ENCODE assay signal across 9 mouse cellular contexts in the genomic region with DNA sequence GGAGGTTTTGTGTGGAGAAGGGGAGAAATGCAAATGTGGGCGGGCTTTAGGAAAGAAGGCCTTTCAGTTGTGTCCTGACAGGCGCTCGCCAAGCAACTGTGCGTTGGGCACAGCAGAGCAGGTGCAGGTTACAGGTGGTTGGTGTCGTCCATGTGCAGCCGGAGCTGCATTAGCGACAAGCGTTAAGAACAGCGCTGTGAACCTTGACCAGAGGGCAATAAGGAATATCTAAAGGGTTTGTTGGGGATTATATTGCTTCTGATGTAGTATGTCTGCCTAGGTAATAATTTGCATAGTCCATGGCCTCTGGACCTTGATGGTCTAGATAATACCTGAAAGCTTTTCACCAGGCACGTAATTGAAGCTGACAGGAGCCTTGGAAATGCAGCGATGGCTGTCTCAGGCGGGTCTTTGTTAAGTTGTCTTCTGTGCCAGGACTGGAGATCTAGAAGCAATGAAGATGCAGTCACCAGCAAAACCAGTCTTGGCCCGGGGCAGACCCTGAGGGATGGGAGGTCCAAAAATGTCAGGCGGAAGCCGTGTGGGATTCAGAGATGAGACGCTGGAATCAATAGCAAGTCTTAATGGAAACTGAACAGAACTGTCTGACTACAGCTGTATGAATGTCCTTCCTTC. TPM values are rescaled to one million over a fixed set of nuclear protein-coding genes. Genes with fewer than 3 reads are reported as not detected.
DNase-seq lines count a peak whose midpoint lies in the region; ATAC-seq and TF ChIP-seq lines count a peak whose summit lies in the region.
"Had no signal": no experiment of that assay in that cellular context is flagged by ENCODE, and none has a peak within 500 bp of the region (broad histone marks: within the 10 kb centered on the region; RNA-seq: fewer than 3 reads in every experiment).

No protein-coding gene starts in this region.

- no peaks in the 10 kb centered on the region for H3K27me3 ChIP-seq in heart, embryonic 11.5 days (ENCODE audit: control insufficient read depth, insufficient read depth, low read length)
- no peaks in the 10 kb centered on the region for H3K27me3 ChIP-seq in stomach, embryonic 14.5 days (ENCODE audit: control insufficient read depth, insufficient read depth, low read length)
- no peaks in the 10 kb centered on the region for H3K27me3 ChIP-seq in stomach, postnatal 0 days (ENCODE audit: control insufficient read depth, insufficient read depth, low read length)
- H3K27me3 ChIP-seq in stomach, embryonic 16.5 days (ENCODE audit: control insufficient read depth, insufficient read depth, low read length), result no peaks in the 10 kb centered on the region
- H3K27me3 ChIP-seq: limb, embryonic 15.5 days had no signal

- no peak for TF ChIP-seq CTCF in stomach, postnatal 0 days (IDR thresholded peaks at IDR 0.05; ENCODE audit: low read depth)

- intact Hi-C loops in heart, postnatal 36 days (cut with DNase I), result loop anchor here (5.0 kb wide), 1 partner anchor 90 kb away; a partner anchor contains a TSS

- no peak overlapping the region for H3K27ac ChIP-seq in heart, embryonic 11.5 days (ENCODE audit: low read depth, low read length)
- 0 out of 2 replicates have a peak overlapping the region, but pooled peaks have one; percentile 22 for H3K27ac ChIP-seq in stomach, embryonic 14.5 days (ENCODE audit: low read length)
- no peak overlapping the region for H3K27ac ChIP-seq in stomach, postnatal 0 days (replicated peaks)
- peak overlapping the region; percentile 84 for H3K27ac ChIP-seq in stomach, embryonic 16.5 days (ENCODE audit: low read length)
- H3K27ac ChIP-seq: limb, embryonic 15.5 days had no signal

- no peak for DNase-seq in heart, postnatal 36 days
- no peak for DNase-seq in stomach, postnatal 0 days (ENCODE audit: low spot score)
- peak; percentile 26 for DNase-seq in kidney, postnatal 10 days
- no peak for DNase-seq in left cerebral cortex, adult 18-20 months (ENCODE audit: low spot score in 2 of 2)
- DNase-seq in MN1 (ENCODE audit: low spot score), result no peak

- 88% methylated on average over 16 of the region's 16 CpGs for WGBS in heart, embryonic 11.5 days (ENCODE audit: insufficient replicate concordance)
- 76% methylated on average over 16 of the region's 16 CpGs for WGBS in stomach, embryonic 14.5 days
- 71% methylated on average over 16 of the region's 16 CpGs for WGBS in stomach, postnatal 0 days
- WGBS in stomach, embryonic 16.5 days, result 73% methylated on average over 16 of the region's 16 CpGs

- no peak overlapping the region for H3K9ac ChIP-seq in heart, embryonic 11.5 days (ENCODE audit: low read depth, low read length)
- H3K9ac ChIP-seq in stomach, embryonic 14.5 days (replicated peaks; ENCODE audit: low read depth, low read length), result no peak overlapping the region
- H3K9ac ChIP-seq in stomach, postnatal 0 days (ENCODE audit: low read length), result no peak overlapping the region
- no peak overlapping the region for H3K9ac ChIP-seq in stomach, embryonic 16.5 days (ENCODE audit: low read length)
- H3K9ac ChIP-seq: limb, embryonic 15.5 days had no signal

- H3K9me3 ChIP-seq in heart, embryonic 11.5 days (replicated peaks; ENCODE audit: control insufficient read depth, low read length), result peaks cover 4% of the 10 kb centered on the region; the same call in 1 of the 2 replicates
- H3K9me3 ChIP-seq in stomach, embryonic 14.5 days (ENCODE audit: control insufficient read depth, low read depth, low read length), result no peaks in the 10 kb centered on the region
- no peaks in the 10 kb centered on the region for H3K9me3 ChIP-seq in stomach, postnatal 0 days (ENCODE audit: control insufficient read depth, low read length)
- 0 out of 2 replicates have a peak, but pooled peaks cover 5% of the 10 kb centered on the region for H3K9me3 ChIP-seq in stomach, embryonic 16.5 days (replicated peaks; ENCODE audit: control insufficient read depth, low read length)
- H3K9me3 ChIP-seq: limb, embryonic 15.5 days had no signal

- no peak for TF ChIP-seq EP300 in stomach, postnatal 0 days (optimal IDR thresholded peaks at IDR 0.05)

- no peaks in the 10 kb centered on the region for H3K36me3 ChIP-seq in heart, embryonic 11.5 days (ENCODE audit: control insufficient read depth, insufficient read depth, low read length)
- H3K36me3 ChIP-seq in stomach, embryonic 14.5 days (ENCODE audit: control insufficient read depth, insufficient read depth, low read length), result no peaks in the 10 kb centered on the region
- H3K36me3 ChIP-seq in stomach, postnatal 0 days (ENCODE audit: control insufficient read depth, insufficient read depth, low read length), result no peaks in the 10 kb centered on the region
- H3K36me3 ChIP-seq in stomach, embryonic 16.5 days (ENCODE audit: control insufficient read depth, insufficient read depth, low read length), result no peaks in the 10 kb centered on the region
- H3K36me3 ChIP-seq: limb, embryonic 15.5 days had no signal

- ATAC-seq in heart, embryonic 11.5 days (replicated peaks; ENCODE audit: insufficient number of reproducible peaks, low FRiP score, low TSS enrichment), result no peak
- ATAC-seq in stomach, embryonic 14.5 days (ENCODE audit: insufficient number of reproducible peaks, insufficient read depth, low FRiP score, low read depth), result no peak
- ATAC-seq in stomach, postnatal 0 days (ENCODE audit: low FRiP score, low TSS enrichment), result no peak
- no peak for ATAC-seq in stomach, embryonic 16.5 days (ENCODE audit: insufficient read depth, low FRiP score)

- peaks cover 33% of the 10 kb centered on the region for H3K4me1 ChIP-seq in heart, embryonic 11.5 days (ENCODE audit: control insufficient read depth, insufficient read depth, low read length)
- peaks cover 14% of the 10 kb centered on the region for H3K4me1 ChIP-seq in stomach, embryonic 14.5 days (ENCODE audit: control insufficient read depth, insufficient read depth, low read length)
- 0 out of 2 replicates have a peak, but pooled peaks cover 3% of the 10 kb centered on the region for H3K4me1 ChIP-seq in stomach, postnatal 0 days (replicated peaks; ENCODE audit: control insufficient read depth, insufficient read depth)
- H3K4me1 ChIP-seq in stomach, embryonic 16.5 days (ENCODE audit: control insufficient read depth, insufficient read depth, low read length), result peaks cover 35% of the 10 kb centered on the region

- H3K4me3 ChIP-seq in heart, embryonic 11.5 days (ENCODE audit: low read depth, low read length), result no peak overlapping the region
- H3K4me3 ChIP-seq in stomach, embryonic 14.5 days (ENCODE audit: low read depth, low read length), result no peak overlapping the region
- H3K4me3 ChIP-seq in stomach, postnatal 0 days (ENCODE audit: low read depth, low read length), result no peak overlapping the region
- H3K4me3 ChIP-seq in stomach, embryonic 16.5 days (replicated peaks; ENCODE audit: low read length), result no peak overlapping the region; the same call in 1 of the 2 replicates
- H3K4me3 ChIP-seq: limb, embryonic 15.5 days had no signal

- peak overlapping the region; percentile 86 for H3K4me2 ChIP-seq in heart, embryonic 11.5 days
- H3K4me2 ChIP-seq in stomach, embryonic 14.5 days (replicated peaks; ENCODE audit: low read depth, low read length), result peak overlapping the region; percentile 70
- H3K4me2 ChIP-seq in stomach, postnatal 0 days (replicated peaks; ENCODE audit: low read depth), result no peak overlapping the region
- H3K4me2 ChIP-seq in stomach, embryonic 16.5 days (ENCODE audit: low read depth, low read length), result peak overlapping the region; percentile 79

RNA-seq across cellular contexts. Expression of a gene that starts 2.8 kb away (rescaled TPM):
- 29.7 and 32.1 TPM in 2 replicates for polyA plus RNA-seq in heart, embryonic 11.5 days (2014; fragmentation: Nextera tagmentation; extraction: Ambion mirVana)
- 10 to 100 TPM; 12.9 to 13.1 TPM for total RNA-seq in heart, postnatal 36 days (2021)
- 24.0 and 28.2 TPM in 2 replicates for polyA plus RNA-seq in stomach, embryonic 14.5 days (2014; fragmentation: Nextera tagmentation; extraction: Ambion mirVana)
- 12.9 and 14.1 TPM in 2 replicates for polyA plus RNA-seq in stomach, postnatal 0 days (2015; fragmentation: Nextera tagmentation; extraction: Ambion mirVana)
- 27.3 and 27.7 TPM in 2 replicates for polyA plus RNA-seq in stomach, embryonic 16.5 days (2015; fragmentation: Nextera tagmentation; extraction: Ambion mirVana)
- total RNA-seq in left cerebral cortex, adult 18-20 months (2021), result 10 to 100 TPM; 91.0 to 96.5 TPM

RNA-seq across cellular contexts. Expression of a gene that starts 42.4 kb away (rescaled TPM):
- 10.8 and 12.5 TPM in 2 replicates for polyA plus RNA-seq in heart, embryonic 11.5 days (2014; fragmentation: Nextera tagmentation; extraction: Ambion mirVana)
- total RNA-seq in heart, postnatal 36 days (2021), result 1 to 10 TPM; 3.4 TPM
- polyA plus RNA-seq in stomach, embryonic 14.5 days (2014; fragmentation: Nextera tagmentation; extraction: Ambion mirVana), result 12.4 and 14.6 TPM in 2 replicates
- 7.9 and 8.7 TPM in 2 replicates for polyA plus RNA-seq in stomach, postnatal 0 days (2015; fragmentation: Nextera tagmentation; extraction: Ambion mirVana)
- polyA plus RNA-seq in stomach, embryonic 16.5 days (2015; fragmentation: Nextera tagmentation; extraction: Ambion mirVana), result 11.5 and 12.7 TPM in 2 replicates
- total RNA-seq in left cerebral cortex, adult 18-20 months (2021), result 1 to 10 TPM; 6.5 to 7.5 TPM

Comparison
In these comparisons a context has a peak if more than half of its experiments do, and no peak if none do; other contexts are left out.
1. H3K27ac ChIP-seq: peak in stomach, embryonic 14.5 days (single experiment) and stomach, embryonic 16.5 days (single experiment); none in heart, embryonic 11.5 days (single experiment) and stomach, postnatal 0 days (single experiment).